8 mouse cellular contexts compared by ENCODE assay signal in genomic region chr1:161286726-161287310, GRCm38 (mm10). TPM values are rescaled to one million over a fixed set of nuclear protein-coding genes. Genes with fewer than 3 reads are reported as not detected.
A peak's percentile ranks its signal among the peaks of the same experiment; 100 is the strongest.
DNase-seq lines count a peak whose midpoint lies in the region; ATAC-seq lines count a peak whose summit lies in the region.

No protein-coding gene starts in this region.

- peak; percentile 67 for DNase-seq in urinary bladder, postnatal 14 days (ENCODE audit: low spot score)
- no peak for DNase-seq in urinary bladder, postnatal 4 days (ENCODE audit: low spot score in 2 of 2)
- DNase-seq in gastrocnemius, postnatal 10 days = peak; percentile 27
- peak; percentile 8 to 82 for DNase-seq in left cerebral cortex, adult 9 months (ENCODE audit: low spot score in 2 of 2)
- peak; percentile 21 for DNase-seq in skeletal muscle tissue, adult 2 months (ENCODE audit: low read depth, low spot score)

- H3K4me2 ChIP-seq in intestine, embryonic 16.5 days (ENCODE audit: low read depth, low read length) = no peak overlapping the region

- no peak overlapping the region for H3K9ac ChIP-seq in intestine, embryonic 16.5 days (ENCODE audit: low read depth, low read length)

- no peaks in the 10 kb centered on the region for H3K27me3 ChIP-seq in intestine, embryonic 16.5 days (replicated peaks; ENCODE audit: control insufficient read depth, insufficient read depth, low read length)

- no peaks in the 10 kb centered on the region for H3K36me3 ChIP-seq in intestine, embryonic 16.5 days (ENCODE audit: control insufficient read depth, insufficient read depth, low read length)

- peak; percentile 94 for ATAC-seq in common myeloid progenitor, adult 5-6 weeks (replicated peaks; ENCODE audit: low read depth, poor library complexity, severe bottlenecking)
- ATAC-seq in intestine, embryonic 16.5 days = peak; percentile 83
- ATAC-seq in megakaryocyte-erythroid progenitor cell, adult 5-6 weeks (replicated peaks; ENCODE audit: low FRiP score, low TSS enrichment, poor library complexity, severe bottlenecking) = peak; percentile 88

- no peaks in the 10 kb centered on the region for H3K4me1 ChIP-seq in intestine, embryonic 16.5 days (ENCODE audit: control insufficient read depth, insufficient read depth, low read length)

- no peak overlapping the region for H3K4me3 ChIP-seq in intestine, embryonic 16.5 days (ENCODE audit: low read length)

- H3K27ac ChIP-seq in intestine, embryonic 16.5 days (ENCODE audit: low read length) = no peak overlapping the region

- H3K9me3 ChIP-seq in intestine, embryonic 16.5 days (ENCODE audit: control insufficient read depth, low read length) = no peaks in the 10 kb centered on the region

- 20% methylated on average over 11 of the region's 11 CpGs for WGBS in intestine, embryonic 16.5 days

RNA-seq across cellular contexts. Expression of gene Prdx6, which starts 35.8 kb away (rescaled TPM):
- total RNA-seq in common myeloid progenitor, adult 5-6 weeks (2017) = 389 and 411 TPM in 2 replicates
- 10 to 100 TPM; 78.5 to 78.8 TPM for total RNA-seq in gastrocnemius, postnatal 10 days (2021)
- polyA plus RNA-seq in intestine, embryonic 16.5 days (2015; fragmentation: Nextera tagmentation; extraction: Ambion mirVana) = 488 and 543 TPM in 2 replicates
- 378 and 558 TPM in 2 replicates for total RNA-seq in megakaryocyte-erythroid progenitor cell, adult 5-6 weeks (2014; fragmentation: Nextera tagmentation)
- total RNA-seq in megakaryocyte-erythroid progenitor cell, adult 5-6 weeks (2017) = 583 and 708 TPM in 2 replicates

Comparison
In these comparisons a context has a peak if more than half of its experiments do, and no peak if none do; other contexts are left out.
1. DNase-seq: peak in urinary bladder, postnatal 14 days (single experiment), gastrocnemius, postnatal 10 days (single experiment), left cerebral cortex, adult 9 months (2 of 2) and skeletal muscle tissue, adult 2 months (single experiment); none in urinary bladder, postnatal 4 days (0 of 2).
2. Peak in every context shown above with its lines, with median percentiles within 50 percentile points of each other: ATAC-seq.